Mouse (Mus musculus) cerebellum, postnatal 14 days (tissue): ENCODE measurements around the gene Pax6.
A peak's percentile ranks its signal among the peaks of the same experiment; 100 is the strongest.

ENCODE experiments used
- DNase-seq, 2 experiments: peaks; one replicate each; pipeline ENCODE4 v3.0.0; 2021; ENCODE audit warnings: mixed read lengths in 2 of 2

The Pax6 gene

DNA sequence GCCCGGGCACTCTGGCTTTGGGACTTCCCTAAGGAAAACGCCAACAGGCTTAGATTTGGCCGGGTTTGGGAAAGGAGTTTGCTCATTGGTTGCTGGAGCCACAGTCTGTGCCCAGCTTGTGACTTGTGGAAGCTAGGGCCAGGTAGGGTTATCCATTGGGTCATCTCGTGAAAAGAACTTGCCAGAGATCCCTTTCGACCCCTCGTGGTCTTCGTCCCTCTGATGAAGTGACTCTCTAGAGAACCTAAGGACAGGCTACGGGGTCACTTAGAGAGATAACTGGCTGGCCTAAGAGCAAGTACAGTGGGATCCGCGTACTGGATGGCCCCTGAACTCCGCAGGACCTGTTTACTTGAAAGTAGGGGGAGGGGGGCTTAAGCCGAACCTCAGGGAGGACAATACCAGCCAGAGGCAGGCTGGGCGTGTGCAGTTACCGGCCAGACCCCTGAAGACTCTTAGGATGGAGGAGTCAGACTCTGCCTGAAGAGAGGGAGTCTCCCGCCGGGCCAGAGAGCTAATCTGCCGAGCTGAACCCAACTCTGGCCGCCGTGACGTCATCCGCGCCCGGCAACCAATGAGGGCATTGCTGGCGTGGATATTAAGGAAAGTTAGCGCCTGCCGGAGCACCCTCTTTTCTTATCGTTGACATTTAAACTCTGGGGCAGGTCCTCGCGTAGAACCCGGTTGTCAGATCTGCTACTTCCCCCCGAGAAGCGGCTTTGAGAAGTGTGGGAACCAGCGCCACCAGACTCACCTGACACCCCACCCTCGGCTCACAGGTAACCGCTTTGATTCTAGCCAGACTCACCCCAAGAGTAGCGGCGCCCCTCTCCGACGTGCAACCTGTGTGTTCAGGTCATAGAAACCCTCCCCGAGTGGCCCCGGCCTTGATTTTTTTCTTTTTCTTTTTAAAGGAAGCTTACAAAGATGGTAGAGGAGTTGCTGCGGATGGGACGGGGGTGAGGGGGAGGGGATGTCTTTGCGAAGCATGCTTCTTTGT lies at the start of gene Pax6:
Gene Pax6, plus strand, starts transcription at position 630 of the 1,000 bp plus-strand sequence.
- peak; percentile 92 to 96 for DNase-seq

GRCm38 (mm10) chr2:105648933-105649332 lies 19.8 kb upstream of the Pax6 start:
- no peak for DNase-seq

GRCm38 (mm10) chr2:105656456-105656855 lies 12.2 kb upstream of the Pax6 start:
- DNase-seq: peak; percentile 33 to 39

GRCm38 (mm10) chr2:105659350-105659749 lies 9.3 kb upstream of the Pax6 start:
- peak in 1 of 2 experiments; percentile 45 for DNase-seq

DNA sequence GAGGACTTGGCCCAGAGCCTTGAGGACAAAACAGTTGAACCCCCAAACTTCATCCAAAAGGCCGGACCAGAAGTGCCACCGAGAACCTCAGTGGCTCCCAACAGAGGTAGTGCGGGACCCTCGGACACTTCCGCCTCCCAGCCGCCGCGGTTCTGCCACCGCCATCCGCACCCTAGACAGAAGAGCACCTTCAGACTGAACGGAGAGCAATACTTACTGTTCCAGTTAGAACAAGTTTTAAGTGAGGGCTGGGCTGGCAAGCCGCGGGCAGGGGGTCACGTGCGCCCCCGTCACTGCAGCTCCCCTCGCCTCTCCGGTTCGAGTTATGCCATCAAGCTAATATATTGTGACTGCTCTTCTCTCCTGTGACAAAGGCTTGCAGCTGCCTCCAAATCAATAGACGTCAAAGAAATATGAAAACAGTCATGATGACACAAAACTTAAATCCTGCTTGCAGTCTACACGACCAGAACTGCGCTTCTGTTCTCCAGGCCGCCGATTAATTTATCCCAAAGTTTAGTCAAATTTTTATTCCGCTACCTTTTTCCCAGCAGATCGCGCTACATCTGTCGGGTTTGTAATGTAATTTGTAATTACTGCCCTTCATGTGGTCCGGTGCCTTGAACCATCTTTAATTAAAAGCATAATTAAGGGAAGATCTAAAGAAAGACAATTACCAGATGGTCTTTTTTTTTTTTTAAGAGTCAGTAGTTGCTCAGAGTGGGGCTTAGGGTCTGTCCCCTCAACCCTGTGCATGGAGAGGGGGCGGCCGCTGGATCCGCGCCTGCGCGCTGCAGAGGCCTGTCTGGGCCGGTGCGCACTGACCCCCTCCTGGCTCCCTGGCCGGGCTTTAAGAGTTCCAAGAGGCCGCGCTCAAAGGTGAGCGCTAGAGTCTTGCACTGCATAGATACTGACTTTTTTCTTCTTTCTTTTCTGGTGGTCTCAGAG lies 8.5 kb upstream of the Pax6 start:
- DNase-seq: peak; percentile 73 to 74

GRCm38 (mm10) chr2:105660874-105661622 lies 7.7 kb upstream of the Pax6 start:
- peak; percentile 66 to 69 for DNase-seq

DNA sequence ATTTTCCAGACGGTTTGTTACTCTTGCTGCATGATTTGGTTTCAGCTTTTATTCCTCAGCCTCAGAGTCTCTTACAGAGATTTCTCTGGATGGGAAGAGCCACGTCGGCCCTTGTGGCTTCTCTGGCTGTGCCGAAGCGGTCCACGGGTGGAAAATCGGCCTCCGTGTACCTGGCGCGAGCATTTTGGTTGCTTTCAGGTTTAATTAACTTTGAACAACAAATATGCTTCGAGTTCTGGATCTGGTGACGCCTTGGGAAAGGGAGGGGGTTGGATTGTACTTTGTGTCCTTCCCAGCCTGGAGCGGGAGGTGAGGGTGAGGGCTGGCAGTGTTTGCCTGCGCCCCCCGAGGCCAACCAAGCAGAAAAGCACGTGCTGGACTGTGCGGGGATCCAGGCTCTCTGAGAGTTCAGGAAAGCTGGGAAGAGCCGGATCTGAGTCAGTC lies 7.1 kb upstream of the Pax6 start:
- peak; percentile 77 to 78 for DNase-seq

- DNase-seq: peak; percentile 42 to 55
Measured at GRCm38 (mm10) chr2:105662121-105662520, 6.6 kb upstream of the Pax6 start.

DNA sequence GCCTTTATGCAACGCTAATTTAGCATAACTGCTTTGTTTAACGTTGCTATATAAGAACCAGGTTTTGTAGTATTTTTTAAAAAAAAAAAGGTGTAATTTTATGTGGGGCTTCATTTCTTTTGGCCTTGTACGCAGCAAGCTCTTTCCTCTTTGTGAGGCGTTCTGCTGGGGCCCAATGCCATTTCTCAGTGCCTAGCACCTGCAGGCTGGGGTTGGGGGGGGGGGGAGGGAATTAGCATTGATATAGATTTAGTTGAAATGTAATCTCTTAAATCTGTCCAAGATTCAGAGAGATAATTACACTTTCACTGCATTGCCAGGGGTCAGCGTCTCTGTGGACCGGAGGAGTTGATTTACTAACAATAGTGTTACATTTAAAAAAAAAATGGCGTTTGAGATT lies 6.1 kb upstream of the Pax6 start:
- no peak for DNase-seq

DNA sequence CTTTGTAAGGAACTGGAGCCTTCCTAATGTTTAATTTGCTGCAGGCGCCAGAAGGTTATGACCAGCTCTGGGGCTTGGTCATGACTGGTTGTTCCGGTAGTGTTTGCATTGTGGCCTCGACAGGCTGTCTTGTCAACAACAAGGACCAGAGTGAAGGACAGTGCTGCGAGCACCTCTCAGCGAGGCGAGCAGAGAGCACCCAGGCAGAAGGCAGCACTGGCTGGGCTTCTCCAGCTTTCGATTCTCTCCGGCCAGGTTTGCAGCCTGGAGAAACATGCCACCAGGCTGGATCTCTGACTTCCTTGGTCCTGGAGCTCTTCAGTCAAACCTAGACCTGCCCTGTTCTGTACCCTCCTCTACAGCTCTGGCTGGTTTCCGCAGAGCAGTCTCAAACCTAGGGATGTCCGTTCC lies 5.6 kb upstream of the Pax6 start:
- DNase-seq: peak; percentile 53 to 60

GRCm38 (mm10) chr2:105664996-105665395 lies 3.7 kb upstream of the Pax6 start:
- peak in 1 of 2 experiments; percentile 23 for DNase-seq

DNA sequence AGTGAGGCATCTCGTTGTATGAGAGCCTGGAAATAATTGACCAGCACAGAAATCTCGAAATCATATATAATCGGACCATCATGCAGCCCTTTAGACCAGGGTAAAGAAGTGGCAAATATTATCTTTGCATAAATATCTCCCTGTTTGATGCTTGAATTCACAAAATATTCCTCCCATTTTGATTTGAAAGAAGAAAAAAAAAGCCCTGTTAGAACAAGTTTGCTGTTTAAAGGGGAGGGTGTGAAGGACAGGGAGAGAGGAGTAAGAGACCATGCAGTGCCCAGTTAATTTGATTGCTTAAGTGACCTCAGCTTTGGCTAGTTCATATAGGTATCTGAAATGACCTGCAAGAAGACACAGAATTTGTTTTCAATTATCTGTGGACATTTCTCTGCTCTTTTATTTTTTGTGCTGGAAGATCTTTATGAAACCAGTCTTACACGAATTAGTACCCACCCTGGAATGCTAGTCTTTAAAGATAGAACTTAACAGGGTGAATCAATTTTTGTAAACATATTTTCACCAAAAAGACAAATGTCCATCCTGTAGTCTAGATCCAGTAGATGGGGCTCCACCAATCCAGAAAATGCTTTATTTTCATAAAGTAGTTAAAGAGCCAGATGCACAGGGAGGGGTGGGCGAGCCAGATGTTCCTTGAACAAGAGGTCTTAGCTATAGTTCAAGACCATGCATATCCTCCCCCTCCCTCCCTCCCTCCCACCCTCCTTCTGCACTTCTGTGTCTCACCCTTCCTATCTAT lies 3.0 kb upstream of the Pax6 start:
- peak in 1 of 2 experiments; percentile 18 for DNase-seq

DNA sequence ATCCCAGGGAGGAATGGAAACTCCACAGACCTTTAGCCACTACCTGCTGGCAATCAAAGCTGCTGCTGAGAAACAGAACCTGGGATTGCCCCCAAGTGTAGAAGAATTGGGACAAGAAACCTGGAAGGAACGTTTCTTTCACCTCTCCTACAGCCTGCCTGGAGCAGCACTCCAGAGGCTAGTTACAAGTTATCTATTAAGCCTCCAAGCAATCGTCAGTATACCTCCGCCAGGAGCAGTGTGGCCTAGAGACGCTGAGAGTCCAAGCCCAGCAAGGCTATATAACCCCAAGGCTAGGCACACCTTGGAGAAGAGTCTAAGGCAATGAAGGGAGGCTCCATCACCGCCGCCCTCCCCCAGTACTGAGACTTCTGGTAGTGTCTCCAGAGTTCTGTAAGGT lies 2.4 kb upstream of the Pax6 start:
- no peak for DNase-seq

GRCm38 (mm10) chr2:105666763-105667625 lies 1.7 kb upstream of the Pax6 start:
- peak; percentile 56 to 65 for DNase-seq

- DNase-seq: peak; percentile 65 to 68
Measured at GRCm38 (mm10) chr2:105667626-105667950, 1.1 kb upstream of the Pax6 start.

DNA sequence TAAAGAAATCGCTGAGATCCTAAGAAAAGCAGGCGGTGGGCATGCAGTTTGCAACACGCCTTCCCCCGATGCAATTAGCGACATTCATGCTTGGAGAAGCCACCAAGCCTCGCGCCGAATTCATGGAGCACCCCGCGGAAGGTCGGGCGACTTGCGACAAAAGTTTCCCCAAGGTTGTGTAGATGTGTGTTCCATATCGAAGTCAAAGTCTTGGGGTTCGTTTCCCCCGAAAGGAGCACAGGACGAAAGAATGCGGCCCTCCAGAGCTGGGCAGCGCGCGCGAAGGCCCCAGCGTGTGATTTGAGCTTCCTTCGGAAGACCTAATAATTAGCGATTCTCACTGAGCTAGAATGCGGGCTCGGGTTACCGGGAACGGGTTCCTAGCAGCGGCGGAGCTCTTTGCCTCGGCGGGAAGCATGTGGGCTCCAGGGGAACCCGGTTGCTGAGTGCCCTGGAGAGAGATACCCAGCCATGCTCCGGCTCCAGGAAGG lies 716 bp downstream of the Pax6 start:
- DNase-seq: peak; percentile 45 to 64

- peak; percentile 65 to 73 for DNase-seq
Measured at GRCm38 (mm10) chr2:105669881-105670730, 1.4 kb downstream of the Pax6 start.

GRCm38 (mm10) chr2:105670731-105671095 lies 2.0 kb downstream of the Pax6 start:
- DNase-seq: peak in 1 of 2 experiments; percentile 50

- DNase-seq: peak; percentile 48 to 63
Measured at GRCm38 (mm10) chr2:105671116-105671797, 2.6 kb downstream of the Pax6 start.
